Mouse (Mus musculus): Measurements from ENCODE around the gene Nags.

Gene Nags

DNA sequence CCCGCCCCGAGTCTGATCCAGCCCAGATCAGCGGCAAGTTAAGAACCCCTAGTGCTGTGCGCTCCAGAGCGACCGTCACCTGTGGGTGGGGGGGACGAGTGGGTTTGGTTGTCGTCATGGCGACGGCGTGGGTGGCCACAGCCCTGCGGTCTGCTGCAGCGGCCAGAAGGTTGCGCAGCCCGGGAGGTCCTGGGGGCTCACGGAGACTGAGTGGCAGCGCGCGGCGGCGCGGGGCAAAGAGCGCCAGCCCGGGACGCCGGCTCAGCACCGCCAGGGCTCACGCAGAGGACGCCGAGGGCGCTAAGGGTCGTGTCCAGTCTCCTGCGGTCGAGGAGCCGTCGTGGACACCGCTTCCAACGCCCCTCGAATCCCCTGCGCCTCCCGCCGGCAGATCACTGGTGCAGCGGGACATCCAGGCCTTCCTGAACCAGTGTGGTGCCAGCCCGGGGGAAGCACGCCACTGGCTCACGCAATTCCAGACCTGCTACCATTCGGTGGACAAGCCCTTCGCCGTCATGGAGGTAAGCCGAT lies at the start of gene Nags:
TSS of gene Nags (plus strand) at position 43 of the 531 bp plus-strand sequence.
- no peak for DNase-seq (ENCODE audit: low spot score)

DNA sequence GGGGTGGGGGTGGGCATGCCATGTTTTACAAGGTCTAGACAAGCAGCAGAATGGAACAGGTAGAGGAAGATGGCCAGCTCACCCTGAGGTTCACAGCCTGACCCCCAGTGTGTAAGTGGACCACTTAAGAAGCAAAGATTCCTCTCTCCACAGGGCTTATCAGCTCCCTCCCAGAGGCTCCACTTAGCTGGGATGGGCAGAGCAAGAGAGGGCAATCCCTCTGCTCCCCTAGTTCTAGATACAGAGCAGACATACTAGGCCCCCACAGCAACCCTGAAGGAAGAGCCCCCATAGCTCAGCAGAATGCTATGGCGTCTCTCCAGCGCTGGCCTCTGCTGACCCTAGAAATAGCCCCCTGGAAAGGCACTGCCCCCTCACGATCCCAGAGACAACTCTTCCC lies 49.6 kb upstream of the Nags start:
- DNase-seq (ENCODE audit: low spot score) = no peak

DNA sequence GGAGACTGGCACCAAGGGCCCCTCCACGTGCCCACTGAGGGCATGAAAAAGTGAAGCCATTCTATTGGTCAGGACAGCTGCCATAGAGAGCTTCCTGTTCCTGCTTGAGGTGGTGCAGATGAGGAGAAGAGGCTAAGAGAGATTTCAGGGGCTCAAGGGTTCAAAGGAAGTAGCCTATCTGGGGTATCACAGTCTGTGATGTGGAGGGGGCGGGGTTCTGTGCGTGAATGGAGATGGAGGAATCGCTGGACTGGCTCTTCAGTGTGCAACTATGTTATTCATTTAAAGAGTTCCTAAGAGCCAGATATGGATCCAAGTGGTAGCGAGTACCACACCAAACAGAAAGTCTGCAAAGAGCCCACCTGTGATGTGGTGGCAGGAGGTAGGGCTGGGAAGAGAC lies 48.9 kb upstream of the Nags start:
- no peak for DNase-seq (ENCODE audit: low spot score)

DNA sequence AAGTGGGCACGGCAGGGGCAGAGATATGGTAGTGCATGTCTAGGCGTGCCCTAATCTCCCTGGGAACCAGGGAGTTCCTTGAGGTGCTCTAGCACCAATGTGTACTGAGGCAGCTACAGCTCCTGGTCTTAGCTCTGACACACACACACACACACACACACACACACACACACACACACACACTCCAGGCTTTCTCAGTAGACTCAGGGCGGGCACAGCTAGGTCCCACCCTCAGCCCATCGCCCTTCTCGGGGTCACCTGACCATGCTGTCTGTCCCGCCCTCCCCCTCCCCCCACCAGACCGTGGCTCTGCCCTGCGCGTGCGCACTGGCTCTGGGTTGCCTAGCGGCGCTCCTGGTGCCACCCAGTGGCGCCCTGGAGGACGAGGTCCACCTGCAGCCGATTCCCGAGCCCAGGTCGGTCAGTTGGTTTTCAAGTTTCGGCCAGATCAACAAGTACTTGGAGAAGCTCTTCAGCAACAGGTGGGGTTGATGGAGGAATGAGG lies 48.4 kb upstream of the Nags start:
- peak; percentile 82 for DNase-seq (ENCODE audit: low spot score)

DNA sequence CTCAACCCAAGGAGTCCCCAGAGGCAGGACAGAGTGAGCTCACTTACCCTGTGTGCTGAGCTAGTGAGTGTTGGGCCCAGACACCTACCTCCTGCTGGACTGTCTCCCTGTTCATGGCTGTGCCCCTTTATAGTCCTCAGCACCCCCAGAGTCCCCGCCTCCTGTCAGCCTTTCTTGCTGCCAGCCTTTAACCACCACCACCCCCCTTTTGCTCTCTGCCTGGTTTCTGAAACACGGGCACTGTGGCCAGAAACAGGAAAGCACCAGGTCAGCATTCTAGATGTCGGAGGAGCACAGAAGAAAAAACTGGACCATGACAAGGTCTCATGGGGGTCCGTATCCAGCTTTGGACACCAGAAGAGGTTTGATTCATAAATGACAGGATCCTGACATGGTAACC lies 44.1 kb upstream of the Nags start, which contains the start of gene Ppy:
TSS of gene Ppy (minus strand) at position 101 of the 400 bp plus-strand sequence.
- DNase-seq (ENCODE audit: low spot score) = no peak

DNA sequence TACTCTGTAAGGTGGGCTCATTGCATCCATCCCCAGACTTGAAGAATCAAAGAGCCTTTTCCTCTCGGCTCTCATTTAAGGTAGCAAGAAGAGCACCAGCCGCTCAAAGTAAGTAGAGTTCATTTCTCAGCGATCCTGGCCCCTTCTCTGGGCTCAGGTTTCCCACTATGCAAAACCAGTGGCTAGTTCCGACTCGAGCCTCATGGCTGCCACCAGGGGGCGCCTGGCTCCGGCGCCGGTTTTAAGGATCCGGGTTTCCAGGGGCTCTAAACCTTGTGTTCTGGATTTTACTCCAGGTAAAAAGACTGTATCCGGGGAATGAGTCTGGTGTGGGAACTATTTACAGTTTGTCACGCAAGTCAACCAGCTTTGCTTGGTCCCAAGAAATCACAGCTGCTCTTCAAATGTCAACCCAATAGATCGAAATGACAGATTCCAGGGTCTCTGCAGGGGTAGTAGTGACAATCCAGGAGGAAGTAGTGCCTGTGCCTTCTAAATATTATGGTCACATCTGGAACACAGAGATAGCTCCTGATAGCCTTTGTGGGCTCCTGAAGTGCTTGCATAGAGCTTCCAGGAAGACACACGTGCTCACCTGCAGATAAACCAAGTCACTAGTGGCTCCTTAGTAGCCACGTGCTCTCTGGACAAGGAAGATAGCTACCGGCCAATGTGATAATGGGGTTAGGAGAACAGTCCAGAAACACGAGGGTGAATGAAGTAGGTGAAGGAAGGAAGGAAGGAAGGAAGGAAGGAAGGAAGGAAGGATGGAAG lies 42.6 kb upstream of the Nags start:
- peak; percentile 68 for DNase-seq (ENCODE audit: low spot score)

DNA sequence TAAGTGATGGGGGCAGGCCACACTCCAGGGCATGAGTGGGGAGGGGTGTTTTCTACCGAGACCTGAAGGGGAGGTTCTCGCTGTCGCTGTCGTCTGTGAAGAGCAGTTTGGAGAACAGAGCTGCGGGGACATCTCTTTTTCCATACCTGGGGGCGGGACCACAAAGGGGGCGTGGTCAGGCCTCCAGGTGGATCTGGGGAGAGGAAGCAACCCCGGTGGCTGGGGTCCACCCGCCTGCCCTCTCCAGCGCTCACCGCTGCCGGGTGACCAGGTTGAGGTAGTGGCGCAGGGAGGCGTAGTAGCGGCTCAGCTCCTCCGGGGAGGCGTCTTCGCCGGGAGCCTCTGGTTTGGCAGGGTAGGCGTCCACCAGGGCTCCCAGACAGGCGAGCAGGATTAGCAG lies 38.4 kb upstream of the Nags start:
- no peak for DNase-seq (ENCODE audit: low spot score)

DNA sequence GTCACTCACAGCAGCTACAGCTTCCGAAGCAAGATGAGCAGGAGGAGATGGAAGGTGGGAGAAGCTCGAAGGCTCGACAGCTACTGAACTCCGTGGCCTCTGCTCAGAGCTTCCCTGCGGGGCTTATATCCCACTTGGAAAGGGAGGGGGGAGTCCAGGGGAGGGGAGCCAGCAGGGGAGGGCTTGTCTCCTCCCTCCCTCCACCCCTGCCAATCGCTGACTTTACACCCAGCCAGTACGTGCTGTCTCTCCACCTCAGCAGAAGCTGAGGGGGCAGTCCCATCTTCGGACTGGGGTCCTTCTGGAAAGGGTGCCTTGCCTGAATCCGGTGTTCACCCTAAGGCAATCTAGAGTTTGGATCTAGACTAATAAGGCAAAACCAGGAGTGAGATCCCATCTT lies 37.6 kb upstream of the Nags start, which contains the start of gene Pyy:
TSS of gene Pyy (minus strand) at position 101 of the 400 bp plus-strand sequence.
- no peak for DNase-seq (ENCODE audit: low spot score)

DNA sequence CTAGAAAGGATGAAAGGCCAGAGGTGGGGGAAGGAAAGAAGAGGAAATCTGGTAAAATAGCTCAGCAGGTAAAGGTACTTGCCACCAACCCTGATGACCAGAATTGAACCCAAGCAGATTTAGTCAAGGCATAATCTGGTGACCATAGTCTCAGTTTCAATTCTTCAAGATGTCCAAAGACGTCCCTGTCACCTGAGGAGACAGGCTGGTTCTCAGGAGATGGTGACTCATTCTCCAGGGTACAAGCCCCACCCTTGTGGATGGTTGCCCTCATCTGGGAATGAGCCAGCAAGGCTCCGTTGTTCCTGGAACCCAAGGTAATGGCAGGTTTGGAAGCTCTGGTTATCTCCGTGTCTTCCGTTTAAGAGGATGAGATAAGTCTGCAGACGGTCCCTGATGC lies 33.7 kb upstream of the Nags start:
- no peak for DNase-seq (ENCODE audit: low spot score)

DNA sequence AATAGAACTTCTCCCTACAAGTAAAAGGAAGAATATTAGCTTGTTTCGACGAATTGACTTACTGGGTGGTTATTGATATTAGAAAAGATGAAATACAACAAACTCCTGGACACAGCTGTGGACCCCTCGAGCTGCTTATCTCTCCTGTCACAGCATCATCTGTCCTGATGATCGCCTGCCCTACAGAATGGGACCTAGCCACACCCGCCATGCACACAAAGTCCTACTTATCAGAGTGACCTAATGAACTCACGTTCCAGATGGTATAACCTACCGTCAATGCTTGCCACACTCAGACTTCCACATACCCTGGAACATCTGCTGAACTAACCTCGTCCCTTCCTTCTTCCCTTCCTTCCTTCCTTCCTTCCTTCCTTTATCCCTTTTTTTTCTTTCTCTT lies 29.1 kb upstream of the Nags start:
- DNase-seq (ENCODE audit: low spot score) = no peak

DNA sequence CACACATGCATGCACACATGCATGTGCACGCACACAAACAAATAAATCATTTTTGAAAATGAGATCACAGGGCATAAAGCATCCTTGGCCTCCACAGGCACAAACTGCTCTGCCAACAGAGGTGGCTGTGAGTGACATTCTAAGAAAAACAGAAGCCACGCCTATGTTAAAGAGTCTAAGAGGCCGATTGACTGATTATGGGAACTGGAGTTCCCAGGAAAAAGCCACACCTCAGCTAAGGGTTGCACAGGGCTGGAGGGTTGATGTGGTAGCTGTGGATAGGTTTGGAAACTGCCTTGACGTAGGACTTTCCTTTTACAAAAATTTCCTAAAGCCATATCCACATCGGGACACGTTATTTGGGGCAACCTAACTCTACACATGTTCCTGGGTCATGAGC lies 27.9 kb upstream of the Nags start:
- DNase-seq (ENCODE audit: low spot score) = no peak

DNA sequence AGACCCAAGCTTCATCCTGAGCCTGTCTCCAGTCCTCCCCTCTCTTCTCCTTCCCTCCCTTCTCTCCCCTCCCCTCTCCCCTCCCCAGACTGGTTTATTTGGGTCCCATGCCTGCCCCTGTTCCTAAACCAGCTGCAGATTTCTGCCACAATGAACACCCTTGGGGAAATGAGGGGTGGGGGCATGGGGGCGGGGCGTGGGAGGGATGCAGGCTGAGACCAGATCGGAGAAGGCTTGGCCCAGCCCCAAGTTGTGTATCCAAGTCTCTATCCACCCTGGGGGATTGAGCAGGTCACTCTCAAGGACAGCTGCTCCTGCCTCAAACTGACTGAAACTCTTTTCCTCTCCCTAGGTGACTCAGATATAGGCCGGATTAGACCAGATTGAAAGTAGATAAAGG lies 10.8 kb upstream of the Nags start:
- no peak for DNase-seq (ENCODE audit: low spot score)

DNA sequence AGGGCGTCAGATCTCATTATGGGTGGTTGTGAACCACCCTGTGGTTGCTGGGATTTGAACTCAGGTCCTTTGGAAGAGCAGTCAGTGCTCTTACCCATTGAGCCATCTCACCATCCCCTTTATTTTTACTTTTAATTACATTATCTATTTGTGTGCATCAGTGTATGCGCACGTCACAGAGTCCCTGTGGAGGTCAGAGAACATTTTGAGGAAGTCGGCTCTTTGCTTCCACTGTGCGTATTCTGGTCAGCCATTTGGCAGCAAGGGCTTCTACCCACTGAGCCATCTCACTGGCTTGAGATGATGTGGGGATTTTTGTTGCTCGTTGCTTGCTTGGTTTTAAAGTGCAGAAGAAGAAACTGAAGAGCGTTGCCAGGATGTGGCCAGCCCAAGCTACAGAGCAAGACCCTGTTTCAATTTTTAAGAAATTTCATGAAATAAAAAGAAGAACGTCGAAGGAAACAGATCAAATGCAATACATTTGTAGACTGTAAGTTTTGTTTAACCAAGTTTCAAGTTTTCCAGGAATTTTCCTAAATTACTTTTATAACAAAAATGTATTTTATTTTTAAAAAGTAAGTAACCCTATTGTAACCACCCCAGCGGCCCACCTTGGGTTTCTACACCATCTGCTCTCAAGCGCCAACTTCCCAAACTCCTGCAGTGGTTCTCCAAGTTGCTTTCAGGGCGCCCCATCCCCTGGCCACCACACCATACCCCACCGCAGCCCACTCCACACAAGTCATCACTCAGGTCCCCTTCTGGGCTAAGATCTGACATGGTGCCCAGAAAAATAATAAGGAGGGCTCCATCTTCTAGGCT lies 7.5 kb upstream of the Nags start:
- DNase-seq (ENCODE audit: low spot score) = no peak

DNA sequence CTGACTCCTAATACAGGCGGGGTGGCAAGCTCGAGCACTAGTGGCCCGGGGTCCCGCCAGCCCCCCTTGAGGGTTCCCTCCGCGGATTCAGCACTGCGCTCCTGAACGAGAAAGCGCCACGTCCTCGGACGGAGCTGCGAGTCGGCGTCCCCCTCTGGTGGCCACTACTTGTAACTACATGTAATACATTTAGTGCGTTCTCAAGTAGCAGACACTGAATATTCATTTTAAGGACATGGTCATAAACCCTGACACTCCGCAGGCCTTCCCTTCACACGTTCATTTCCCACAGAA lies 6.9 kb upstream of the Nags start:
- peak; percentile 69 for DNase-seq (ENCODE audit: low spot score)

DNA sequence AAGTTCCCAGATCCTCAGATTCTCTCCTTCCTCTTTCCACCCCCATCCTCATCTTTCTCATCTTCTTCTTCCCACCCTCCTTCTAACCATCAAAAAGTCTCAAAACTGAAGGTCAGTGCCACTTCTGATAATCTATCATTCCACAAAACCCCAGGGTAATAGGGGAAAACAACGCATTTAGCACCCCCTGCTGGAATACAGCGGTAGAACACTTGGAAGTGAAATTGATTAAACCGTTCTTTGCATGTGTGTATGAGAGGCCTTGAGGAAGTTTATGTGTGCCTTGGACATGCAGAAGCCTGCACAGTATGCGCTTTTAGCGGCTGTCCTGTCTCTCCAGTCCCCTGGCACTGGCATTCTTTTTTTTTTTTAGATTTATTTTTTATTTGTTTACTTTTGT lies 4.8 kb upstream of the Nags start:
- peak; percentile 63 for DNase-seq (ENCODE audit: low spot score)

DNA sequence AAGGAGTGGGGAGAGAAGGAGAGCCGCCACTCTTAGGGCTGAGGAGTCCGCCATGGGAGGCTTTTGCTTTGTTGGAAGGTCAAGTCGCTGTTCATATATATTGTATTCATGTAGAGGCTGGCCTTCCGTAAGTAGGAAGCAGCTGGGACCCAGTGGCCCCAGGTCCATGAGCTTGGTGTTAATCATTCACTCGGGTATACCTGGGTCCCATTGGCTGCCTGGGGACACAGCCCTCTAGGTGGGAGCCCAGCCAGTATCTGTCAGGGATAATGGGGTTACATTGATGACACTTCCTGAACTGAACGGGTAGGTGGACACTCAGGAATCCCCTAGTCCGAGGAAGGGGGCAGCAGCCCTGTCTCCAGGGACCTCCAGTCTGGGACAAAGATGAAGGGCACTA lies 3.0 kb upstream of the Nags start:
- no peak for DNase-seq (ENCODE audit: low spot score)

DNA sequence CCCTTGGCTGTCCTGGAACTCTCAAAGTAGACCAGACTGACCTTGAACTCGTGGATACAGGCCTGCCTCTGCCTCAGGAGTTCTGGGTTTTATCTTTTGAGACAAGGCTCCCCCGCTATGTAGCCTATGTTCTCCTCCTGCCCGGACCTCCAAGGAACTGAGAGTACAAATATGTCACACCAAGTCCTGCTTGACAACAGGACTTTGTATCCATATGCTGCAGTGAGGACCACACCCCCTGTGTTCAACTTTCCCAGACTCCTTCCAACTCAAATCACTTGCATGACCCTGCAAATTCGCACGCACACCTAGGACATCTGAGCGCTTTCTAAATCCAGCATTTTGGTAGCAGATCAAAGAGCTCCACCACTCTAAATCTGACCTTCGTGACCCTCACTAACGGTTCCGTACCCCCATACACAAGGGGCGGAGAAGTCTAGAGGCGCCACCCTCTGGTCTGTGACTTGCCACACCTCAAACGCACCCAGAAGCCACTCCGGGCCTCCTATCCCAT lies 299 bp upstream of the Nags start:
- no peak for DNase-seq (ENCODE audit: low spot score)

DNA sequence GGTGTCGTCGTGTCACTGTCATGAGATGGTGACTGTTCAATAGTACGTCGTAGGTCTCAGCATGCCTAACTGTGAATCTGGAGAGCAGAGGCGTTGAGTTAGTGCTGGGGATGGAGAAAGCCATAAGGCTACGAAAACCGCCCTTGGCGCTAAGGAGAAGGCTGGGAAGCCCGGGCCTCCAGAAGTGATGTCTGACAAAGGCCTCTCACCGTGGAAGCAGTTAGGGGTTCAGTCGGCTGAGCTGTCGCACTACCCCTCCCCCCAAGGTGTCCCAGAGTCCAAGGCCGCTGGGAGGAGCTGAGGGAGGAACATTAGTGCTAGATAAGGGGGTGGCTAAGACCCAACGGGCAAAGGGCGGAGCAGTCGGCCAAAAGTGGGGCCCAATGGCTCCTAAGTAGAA lies 692 bp downstream of the Nags start:
- no peak for DNase-seq (ENCODE audit: low spot score)

DNA sequence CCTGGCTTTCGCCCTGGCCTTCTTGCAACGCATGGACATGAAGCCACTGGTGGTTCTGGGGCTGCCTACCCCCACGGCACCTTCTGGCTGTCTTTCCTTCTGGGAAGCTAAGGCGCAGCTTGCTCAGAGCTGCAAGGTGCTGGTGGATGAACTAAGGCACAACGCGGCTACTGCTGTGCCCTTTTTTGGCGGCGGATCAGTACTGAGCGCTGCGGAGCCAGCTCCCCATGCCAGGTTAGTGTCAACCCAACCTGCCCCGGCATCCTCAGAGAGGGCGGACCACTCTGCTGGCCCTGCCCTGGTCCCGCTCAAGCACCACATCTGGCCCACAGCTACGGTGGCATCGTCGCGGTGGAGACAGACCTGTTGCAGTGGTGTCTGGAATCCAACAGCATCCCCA lies 1.2 kb downstream of the Nags start:
- DNase-seq (ENCODE audit: low spot score) = no peak

DNA sequence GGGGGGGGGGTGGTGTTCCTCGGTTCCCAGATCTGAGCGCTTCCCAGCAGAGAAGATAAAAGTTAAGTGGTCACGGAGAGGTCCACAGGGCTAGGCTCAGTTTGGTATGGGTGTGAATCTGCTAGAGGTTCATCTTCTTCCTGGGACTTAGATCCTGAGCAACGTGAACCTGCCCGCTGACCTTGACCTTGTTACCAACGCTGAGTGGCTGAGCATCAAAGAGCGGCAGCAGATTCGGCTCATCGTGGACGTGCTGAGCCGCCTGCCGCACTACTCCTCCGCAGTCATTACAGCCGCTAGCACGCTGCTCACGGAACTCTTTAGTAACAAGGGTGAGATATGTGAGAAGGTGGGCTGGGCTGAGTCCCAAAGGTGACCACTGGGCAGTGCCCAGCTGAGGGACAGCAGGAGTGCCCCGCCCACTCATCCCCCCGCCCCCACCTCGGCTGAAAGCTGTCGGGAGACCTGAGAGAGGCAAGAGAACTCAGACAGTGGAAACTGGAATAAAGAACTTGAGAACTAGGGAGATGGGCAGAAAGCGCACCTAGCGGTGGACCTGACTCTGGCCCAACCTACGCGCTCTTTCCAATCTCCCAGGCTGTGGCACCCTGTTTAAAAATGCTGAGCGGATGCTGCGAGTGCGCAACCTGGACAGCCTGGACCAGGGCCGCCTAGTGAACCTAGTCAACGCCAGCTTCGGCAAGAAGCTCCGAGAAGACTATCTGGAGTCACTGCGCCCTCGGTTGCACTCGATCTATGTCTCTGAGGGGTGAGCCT lies 2.1 kb downstream of the Nags start:
- no peak for DNase-seq (ENCODE audit: low spot score)

DNA sequence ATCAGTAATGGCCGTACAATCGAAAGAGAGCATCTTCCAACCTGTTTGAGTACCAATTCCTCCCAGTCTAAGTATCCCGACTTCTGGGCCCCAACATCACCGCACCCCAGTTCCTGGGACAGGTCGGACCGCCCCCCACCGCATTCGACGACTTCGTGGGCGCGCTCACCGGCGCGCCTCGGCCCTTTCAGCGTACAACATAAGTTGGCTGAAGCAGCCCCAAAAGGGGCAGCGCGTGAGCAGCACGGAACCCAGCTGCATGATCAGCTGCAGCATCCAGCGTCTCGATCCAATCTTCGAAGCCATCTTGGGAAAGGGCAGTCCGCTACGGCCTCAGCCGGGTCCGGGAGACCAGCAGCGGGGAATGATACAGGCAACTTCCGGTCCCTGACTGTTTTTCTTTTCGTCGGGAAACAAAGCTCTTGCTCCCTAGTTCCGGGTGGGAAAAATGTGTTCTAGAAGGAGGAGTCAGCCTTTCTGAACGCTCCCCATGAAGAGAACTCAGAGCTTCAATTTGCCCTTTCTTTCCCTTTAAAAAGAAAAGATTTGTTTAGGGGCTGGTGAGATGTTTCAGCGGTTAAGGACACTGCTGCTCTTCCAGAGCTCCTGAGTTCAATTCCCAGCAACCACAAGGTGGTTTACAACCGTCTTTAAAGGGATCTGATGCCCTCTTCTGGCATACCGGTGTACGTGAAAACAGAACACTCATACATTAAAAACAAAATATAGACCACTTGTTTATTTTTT lies 10.9 kb downstream of the Nags start, which contains the start of gene Tmem101:
TSS of gene Tmem101 (minus strand) at position 366 of the 747 bp plus-strand sequence.
- DNase-seq (ENCODE audit: low spot score) = peak; percentile 91

Data from urinary bladder, postnatal 14 days (tissue).